In genomic region chr2:132879261-132880044, GRCm38 (mm10) we compare ENCODE assay signal across 8 mouse cellular contexts. TPM values are rescaled to one million over a fixed set of nuclear protein-coding genes. Genes with fewer than 3 reads are reported as not detected.
DNase-seq lines count a peak whose midpoint lies in the region; ATAC-seq lines count a peak whose summit lies in the region.

No protein-coding gene starts in this region.

- H3K9ac ChIP-seq in embryonic facial prominence, embryonic 13.5 days: peak overlapping the region; percentile 66
- H3K9ac ChIP-seq in hindbrain, embryonic 12.5 days: peak overlapping the region; percentile 59
- no peak overlapping the region for H3K9ac ChIP-seq in liver, embryonic 12.5 days

- H3K4me1 ChIP-seq in embryonic facial prominence, embryonic 13.5 days: peaks cover 25% of the 10 kb centered on the region
- peaks cover 23% of the 10 kb centered on the region for H3K4me1 ChIP-seq in hindbrain, embryonic 12.5 days
- peaks cover 17% of the 10 kb centered on the region; the same call in 1 of the 2 replicates for H3K4me1 ChIP-seq in liver, embryonic 12.5 days

- intact Hi-C loops in left cerebral cortex, postnatal 14 days (cut with DNase I): no loop called here

- H3K27me3 ChIP-seq in embryonic facial prominence, embryonic 13.5 days: peaks cover 58% of the 10 kb centered on the region
- peaks cover 42% of the 10 kb centered on the region for H3K27me3 ChIP-seq in hindbrain, embryonic 12.5 days
- H3K27me3 ChIP-seq in liver, embryonic 12.5 days (replicated peaks): peaks cover 62% of the 10 kb centered on the region

- peak; percentile 26 to 46 for DNase-seq in left cerebral cortex, postnatal 14 days (ENCODE audit: low spot score in 2 of 2)
- DNase-seq in left cerebral cortex, adult 8-10 months (ENCODE audit: low spot score in 2 of 2): no peak
- peak; percentile 1 for DNase-seq in T-cell, adult 2 months (ENCODE audit: low spot score)
- DNase-seq in urinary bladder, postnatal 25 days (ENCODE audit: low spot score): no peak

- H3K9me3 ChIP-seq in embryonic facial prominence, embryonic 13.5 days: no peaks in the 10 kb centered on the region
- no peaks in the 10 kb centered on the region for H3K9me3 ChIP-seq in hindbrain, embryonic 12.5 days (replicated peaks)
- no peaks in the 10 kb centered on the region for H3K9me3 ChIP-seq in liver, embryonic 12.5 days (replicated peaks)

- no peaks in the 10 kb centered on the region for H3K36me3 ChIP-seq in embryonic facial prominence, embryonic 13.5 days
- no peaks in the 10 kb centered on the region for H3K36me3 ChIP-seq in hindbrain, embryonic 12.5 days
- no peaks in the 10 kb centered on the region for H3K36me3 ChIP-seq in liver, embryonic 12.5 days

- ATAC-seq in embryonic facial prominence, embryonic 13.5 days (ENCODE audit: insufficient number of reproducible peaks, insufficient read depth, low FRiP score, low TSS enrichment, low read depth): peak; percentile 62
- ATAC-seq in hindbrain, embryonic 12.5 days (ENCODE audit: low FRiP score): peak; percentile 82
- peak; percentile 27 for ATAC-seq in liver, embryonic 12.5 days
- ATAC-seq in neutrophil, adult 5-6 weeks (ENCODE audit: extremely low read depth, insufficient number of reproducible peaks, low FRiP score, poor library complexity, severe bottlenecking): peak; percentile 21; the same call in 1 of the 2 replicates

- no peak overlapping the region for H3K27ac ChIP-seq in embryonic facial prominence, embryonic 13.5 days
- H3K27ac ChIP-seq in hindbrain, embryonic 12.5 days: no peak overlapping the region
- H3K27ac ChIP-seq in liver, embryonic 12.5 days: no peak overlapping the region

- peak overlapping the region; percentile 56 for H3K4me3 ChIP-seq in embryonic facial prominence, embryonic 13.5 days
- H3K4me3 ChIP-seq in hindbrain, embryonic 12.5 days: peak overlapping the region; percentile 58
- peak overlapping the region; percentile 45 for H3K4me3 ChIP-seq in liver, embryonic 12.5 days

- H3K4me2 ChIP-seq in embryonic facial prominence, embryonic 13.5 days: peak overlapping the region; percentile 99
- peak overlapping the region; percentile 98 for H3K4me2 ChIP-seq in hindbrain, embryonic 12.5 days (replicated peaks)
- H3K4me2 ChIP-seq in liver, embryonic 12.5 days: peak overlapping the region; percentile 65

- under 1% methylated on average over 58 of the region's 58 CpGs for WGBS in embryonic facial prominence, embryonic 13.5 days
- under 1% methylated on average over 58 of the region's 58 CpGs for WGBS in hindbrain, embryonic 12.5 days
- WGBS in liver, embryonic 12.5 days (ENCODE audit: insufficient replicate concordance): under 1% methylated on average over 58 of the region's 58 CpGs

RNA-seq across cellular contexts. Expression of gene Lrrn4, which starts 1.2 kb away (rescaled TPM):
- total RNA-seq in left cerebral cortex, postnatal 14 days (2021): under 1 TPM; 0.32 to 0.33 TPM
- under 1 TPM; 0.11 to 0.65 (median 0.34) TPM for total RNA-seq in left cerebral cortex, adult 8-10 months (2022)
- 0.22 and 0.32 TPM in 2 replicates for polyA plus RNA-seq in embryonic facial prominence, embryonic 13.5 days (2015; fragmentation: Nextera tagmentation; extraction: Ambion mirVana)
- 0.10 and 0.16 TPM in 2 replicates for polyA plus RNA-seq in hindbrain, embryonic 12.5 days (2016; fragmentation: Nextera tagmentation; extraction: Ambion mirVana)
- 1.8 and 2.1 TPM in 2 replicates for polyA plus RNA-seq in liver, embryonic 12.5 days (2016; fragmentation: Nextera tagmentation; extraction: Ambion mirVana)
- 0.23 TPM in 1 of 2 replicates, not detected in the other for total RNA-seq in neutrophil, adult 5-6 weeks (2017)

RNA-seq across cellular contexts. Expression of gene Crls1, which starts 33.0 kb away (rescaled TPM):
- 10 to 100 TPM; 26.4 to 29.1 TPM for total RNA-seq in left cerebral cortex, postnatal 14 days (2021)
- total RNA-seq in left cerebral cortex, adult 8-10 months (2022): 10 to 100 TPM; 28.5 to 31.1 (median 29.3) TPM
- 10.5 and 15.6 TPM in 2 replicates for polyA plus RNA-seq in embryonic facial prominence, embryonic 13.5 days (2015; fragmentation: Nextera tagmentation; extraction: Ambion mirVana)
- 25.1 and 30.2 TPM in 2 replicates for polyA plus RNA-seq in hindbrain, embryonic 12.5 days (2016; fragmentation: Nextera tagmentation; extraction: Ambion mirVana)
- polyA plus RNA-seq in liver, embryonic 12.5 days (2016; fragmentation: Nextera tagmentation; extraction: Ambion mirVana): 21.9 and 23.4 TPM in 2 replicates
- total RNA-seq in neutrophil, adult 5-6 weeks (2017): 5.4 and 6.4 TPM in 2 replicates

Comparison
In these comparisons a context has a peak if more than half of its experiments do, and no peak if none do; other contexts are left out.
1. DNase-seq: peak in left cerebral cortex, postnatal 14 days (2 of 2) and T-cell, adult 2 months (single experiment); none in left cerebral cortex, adult 8-10 months (0 of 2) and urinary bladder, postnatal 25 days (single experiment).
2. ATAC-seq: peak in every context shown above with its lines; median percentile 82 in hindbrain, embryonic 12.5 days; 62 in embryonic facial prominence, embryonic 13.5 days; 27 in liver, embryonic 12.5 days; 21 in neutrophil, adult 5-6 weeks.
3. Peak in every context shown above with its lines, with median percentiles within 50 percentile points of each other: H3K4me2 ChIP-seq and H3K4me3 ChIP-seq.